Mouse (Mus musculus) lung, postnatal 14 days (tissue): ENCODE measurements around the gene Tbx4.

Experiments used
- DNase-seq: peaks from one replicate; pipeline ENCODE4 v3.0.0; 2021

The Tbx4 gene

DNA sequence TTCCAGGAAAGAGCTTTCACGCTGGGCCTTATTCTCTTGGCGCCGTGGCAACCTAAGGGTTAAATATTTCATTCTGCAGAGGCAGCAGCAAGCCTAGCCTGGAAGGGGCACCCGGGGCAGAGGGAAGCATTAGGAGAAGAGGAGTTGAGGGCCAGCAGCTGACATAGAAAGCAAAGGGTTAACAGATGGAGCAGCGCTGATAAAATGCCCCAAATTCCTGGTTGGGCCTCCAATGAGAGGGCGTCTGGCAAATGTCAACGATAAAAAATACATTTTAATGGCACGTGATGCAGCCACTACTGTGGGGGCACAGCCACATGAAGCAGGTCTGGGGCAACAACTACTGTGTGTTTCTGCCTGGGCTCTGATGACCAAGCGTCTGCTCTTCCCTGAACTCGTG is 23.9 kb downstream of the Tbx4 start:
- no peak for DNase-seq

DNA sequence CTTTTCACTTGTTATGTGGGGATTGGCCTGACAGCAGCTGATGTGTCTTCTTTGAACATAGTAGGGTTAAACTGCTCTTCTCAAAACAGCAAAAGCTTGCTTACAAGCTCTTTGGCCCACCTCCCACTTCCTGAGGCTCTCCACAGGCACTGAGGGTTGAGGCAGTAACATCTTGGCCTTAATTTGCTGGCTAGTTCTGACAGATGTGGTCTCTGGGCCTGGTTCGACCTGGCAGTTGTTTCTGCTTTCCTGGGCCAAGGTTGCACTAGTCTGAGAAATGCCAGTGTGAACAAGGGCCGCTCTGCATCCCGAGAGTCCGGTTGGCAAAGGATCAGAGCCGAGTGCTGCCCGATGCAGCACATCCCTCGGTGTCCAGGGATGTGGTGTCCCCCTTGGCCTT is 27.3 kb downstream of the Tbx4 start:
- no peak for DNase-seq

DNA sequence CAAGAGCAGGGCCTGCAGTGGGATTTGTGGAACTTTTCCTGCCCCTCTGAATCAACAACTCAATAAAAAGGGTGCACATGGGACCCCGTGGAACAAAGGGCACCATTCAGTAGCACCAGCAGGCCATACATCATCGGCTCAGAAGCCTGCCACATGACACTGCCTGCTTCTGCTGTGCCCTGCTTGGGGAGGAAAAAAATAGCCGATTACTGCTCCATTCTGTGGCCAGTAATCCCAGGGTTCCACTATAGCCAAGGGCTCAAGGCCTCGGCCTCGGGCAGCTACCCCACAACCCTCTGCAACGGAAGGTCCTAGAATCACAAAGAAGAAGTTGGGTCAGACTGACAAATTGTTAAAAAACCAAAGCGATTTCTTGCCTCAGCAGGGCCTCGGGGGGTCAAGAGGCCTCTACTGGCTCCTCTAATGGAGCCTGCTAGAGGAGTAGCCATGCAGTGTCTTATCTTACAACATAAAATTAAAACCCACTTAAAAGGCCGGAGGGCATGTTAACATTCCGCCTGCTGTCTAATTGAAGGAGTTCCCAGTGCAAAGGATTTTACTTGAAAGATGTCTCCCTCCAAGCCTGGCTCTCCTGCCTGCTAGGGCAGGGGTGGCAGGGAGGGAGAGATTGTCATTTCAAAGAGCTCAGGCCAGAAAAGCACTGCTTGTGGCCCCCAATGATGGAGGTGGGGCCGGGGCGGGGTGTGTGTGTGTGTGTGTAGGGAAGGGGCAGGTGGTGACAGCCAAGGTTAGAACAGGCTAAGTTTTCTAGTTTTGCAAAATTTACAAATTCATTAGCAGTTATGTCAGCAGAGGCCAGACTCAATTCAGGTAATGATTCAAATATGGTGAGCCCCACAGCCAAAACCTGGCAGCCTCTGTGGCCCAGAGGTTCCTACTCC is 31.1 kb downstream of the Tbx4 start:
- no peak for DNase-seq

DNA sequence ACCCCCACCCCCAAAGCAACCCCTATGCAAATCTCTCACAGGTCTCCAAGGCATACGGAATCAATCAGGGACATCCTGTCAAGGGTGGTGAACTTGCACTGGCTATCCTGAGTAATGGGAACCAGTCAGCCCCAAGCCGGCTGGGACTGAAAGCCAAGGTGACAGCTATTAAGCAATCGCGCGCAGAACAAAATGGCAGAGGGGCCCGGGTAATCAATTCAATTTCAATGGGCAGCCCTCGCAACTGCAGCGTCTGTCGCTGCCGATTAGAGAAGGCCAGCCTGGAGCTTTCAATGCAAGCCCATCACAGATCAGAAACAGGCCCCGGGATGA is 31.7 kb downstream of the Tbx4 start:
- DNase-seq = peak; percentile 49

DNA sequence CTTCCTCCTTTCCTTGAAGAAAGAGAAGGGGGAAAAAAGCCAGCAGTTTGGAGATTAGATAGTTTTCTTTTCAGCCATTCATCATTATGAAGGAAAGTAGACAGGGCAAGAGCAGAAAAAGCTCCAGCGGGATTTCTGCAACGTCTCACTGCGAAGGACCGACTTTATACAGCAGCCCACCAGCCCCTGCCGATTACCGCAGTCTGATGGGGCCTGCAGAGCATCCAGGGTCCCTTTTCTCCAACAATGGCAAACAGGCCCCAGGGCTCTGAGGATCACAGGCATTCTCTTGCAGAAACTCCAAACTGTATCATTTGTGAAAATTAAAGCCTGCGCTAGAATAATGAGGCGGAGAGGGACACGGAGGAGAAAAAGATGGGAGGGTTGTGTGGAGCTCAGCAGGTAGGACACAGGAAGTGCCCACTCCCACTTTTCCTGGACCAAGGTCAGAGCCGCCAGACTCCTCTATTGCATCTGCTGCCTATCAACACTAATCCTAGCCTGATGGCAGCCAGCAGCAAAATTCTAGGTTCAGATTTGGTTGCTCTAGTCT is 32.2 kb downstream of the Tbx4 start:
- no peak for DNase-seq

DNA sequence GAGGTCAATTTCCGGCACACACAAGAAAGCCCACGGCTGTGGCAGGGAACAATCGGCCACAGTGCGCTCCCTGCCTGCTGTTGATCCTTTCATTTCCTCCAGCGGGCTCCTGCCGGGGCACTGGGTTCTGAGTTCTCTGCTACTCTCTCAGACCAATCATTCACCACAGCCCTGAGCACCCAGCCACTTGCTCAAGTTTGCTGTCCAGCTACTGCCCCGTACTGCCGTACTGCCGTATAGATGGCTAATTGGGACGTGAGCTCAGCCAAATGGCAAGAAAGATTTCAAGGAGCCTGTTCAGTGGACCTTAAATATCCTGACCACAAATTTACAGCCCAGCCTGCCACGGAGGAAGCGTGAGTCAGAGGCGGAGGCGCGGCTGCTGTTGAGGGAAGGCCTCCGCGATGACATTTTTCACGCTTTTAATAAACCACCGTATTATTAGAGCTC is 39.1 kb downstream of the Tbx4 start:
- DNase-seq = peak; percentile 37

DNA sequence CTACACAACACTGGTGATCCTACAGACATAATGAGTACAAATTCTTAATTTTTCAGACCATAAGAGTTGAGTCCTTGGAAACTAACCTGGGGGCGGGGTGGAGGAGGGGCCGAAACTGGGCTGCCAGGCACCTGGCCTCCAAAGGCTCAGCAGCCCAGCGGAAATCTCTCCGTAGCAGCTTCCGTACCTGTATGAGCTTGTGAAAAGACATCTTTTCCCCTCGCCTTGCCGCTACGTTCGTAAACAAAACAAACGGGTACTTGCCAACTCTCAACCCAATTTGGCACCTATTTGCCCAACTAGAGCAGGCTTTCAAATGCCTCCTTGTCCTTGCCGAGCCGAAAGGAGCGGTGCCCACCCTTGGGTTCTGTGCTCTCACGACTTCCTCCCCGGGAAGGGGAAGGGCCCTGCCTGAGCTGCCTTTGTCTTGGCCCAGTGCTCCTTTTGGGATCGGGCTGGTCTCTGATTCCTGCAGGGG is 40.1 kb downstream of the Tbx4 start:
- DNase-seq = no peak

DNA sequence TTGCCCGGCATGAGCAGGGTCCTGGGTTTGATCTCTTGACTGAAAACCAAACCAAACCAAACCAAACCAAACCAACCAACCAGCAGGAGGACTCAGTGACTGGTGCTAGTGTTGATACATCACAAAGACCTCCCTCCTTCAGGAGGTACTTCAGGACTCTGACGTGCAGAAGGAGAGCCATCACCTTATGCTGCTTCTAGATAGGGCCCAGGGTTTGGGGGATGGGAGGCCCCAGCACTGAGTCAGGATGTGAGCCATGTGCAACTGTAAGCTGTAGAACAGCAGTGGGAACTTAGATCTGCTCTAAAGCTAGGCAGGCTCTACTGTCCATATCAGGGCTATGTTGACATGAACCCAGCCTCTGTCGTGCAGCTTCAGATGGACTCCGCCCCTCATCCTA is 41.9 kb downstream of the Tbx4 start:
- DNase-seq = no peak

DNA sequence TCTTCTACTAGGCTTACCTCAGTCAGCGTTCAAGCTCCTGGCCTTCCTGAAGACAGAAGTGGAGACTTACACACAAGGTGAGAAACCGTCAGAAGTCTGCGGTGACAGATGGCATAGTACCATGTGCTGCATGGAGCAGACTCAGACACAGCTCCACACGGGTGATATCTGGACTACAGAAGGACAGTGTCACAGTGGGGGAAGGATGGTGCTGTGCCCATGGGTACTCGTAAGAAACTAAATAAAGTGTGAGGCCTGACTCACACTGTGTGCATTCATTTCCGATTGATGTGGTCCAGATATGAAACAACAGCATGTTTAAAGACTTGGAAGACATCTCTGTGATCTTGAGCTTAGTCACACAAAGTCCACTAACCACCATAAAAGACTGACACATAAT is 43.4 kb downstream of the Tbx4 start:
- no peak for DNase-seq

DNA sequence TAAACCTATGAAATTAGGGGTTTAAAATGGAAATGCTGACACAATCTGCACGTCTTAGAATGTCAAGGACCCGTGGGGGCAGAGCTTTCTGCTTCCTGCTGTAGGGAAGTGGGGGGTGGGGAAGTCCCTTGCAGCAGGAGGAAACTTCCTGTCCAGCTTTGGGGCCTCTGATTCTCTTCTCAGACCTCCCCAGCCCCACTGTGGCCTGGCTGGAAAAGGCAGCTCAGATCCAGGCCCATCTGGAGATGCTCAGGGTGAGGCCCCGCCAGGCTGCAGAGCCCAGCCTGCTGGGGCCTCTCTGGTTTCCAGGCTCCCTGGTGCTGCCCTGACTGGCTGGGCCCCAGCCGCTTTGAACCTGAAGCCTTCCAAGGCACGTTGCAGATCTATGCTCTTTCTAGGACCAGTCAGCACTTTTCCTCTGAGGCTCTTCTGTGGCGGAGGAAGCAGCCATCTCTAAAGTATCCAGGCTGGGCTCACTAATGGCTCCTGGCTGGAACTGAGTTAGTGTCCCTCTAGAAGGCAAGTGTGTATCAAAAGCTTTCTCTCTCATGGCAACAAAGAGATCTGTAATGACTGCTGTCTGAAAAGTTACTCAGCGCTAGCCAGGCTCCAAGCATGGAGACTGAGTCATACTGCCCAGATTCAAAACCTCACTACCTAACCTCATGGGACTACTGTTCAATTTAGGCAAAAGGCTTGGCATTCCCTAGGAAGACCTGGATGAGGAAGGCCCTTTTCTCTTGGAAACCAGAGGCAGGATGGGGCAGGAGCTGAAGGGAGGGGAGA is 55.8 kb downstream of the Tbx4 start:
- DNase-seq = no peak

DNA sequence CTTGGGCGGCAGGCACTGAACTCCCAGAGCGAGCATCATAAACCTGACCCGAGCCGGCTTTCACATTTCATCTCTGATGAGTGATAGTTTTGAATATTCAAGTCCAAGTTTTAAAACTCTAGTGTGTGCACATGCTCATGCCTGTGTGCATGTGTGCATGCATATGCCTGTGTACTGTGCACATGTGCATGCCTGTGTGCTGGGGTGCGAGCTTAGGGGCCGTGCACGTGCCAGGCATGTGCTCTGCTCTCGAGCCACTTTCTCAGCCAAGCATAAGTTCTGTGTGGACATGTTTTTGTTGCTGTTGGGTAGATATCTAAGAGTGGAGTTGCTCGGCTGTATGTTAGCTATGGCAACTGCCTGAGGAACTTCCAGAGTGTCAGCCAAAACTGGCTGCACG is 62.5 kb downstream of the Tbx4 start:
- DNase-seq = no peak

DNA sequence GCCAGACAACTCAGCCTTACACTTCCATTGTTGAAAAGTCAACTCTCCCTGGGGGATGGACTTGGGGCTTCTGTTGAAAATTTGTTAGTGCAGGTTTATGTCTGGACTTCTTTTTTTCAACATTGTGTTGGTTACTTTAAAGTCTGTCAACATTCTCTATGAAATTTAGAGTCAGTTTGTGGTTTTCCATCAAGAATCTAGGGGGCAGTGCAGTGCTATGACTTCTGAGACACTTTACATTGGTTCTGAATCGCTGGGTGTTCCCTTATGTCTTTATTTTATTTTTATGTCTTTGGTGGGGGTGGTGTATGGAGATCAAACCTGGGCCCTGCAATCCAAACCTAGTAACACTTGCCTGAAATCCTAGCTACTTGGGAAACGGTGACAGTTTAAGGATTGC is 63.5 kb downstream of the Tbx4 start:
- DNase-seq = no peak

DNA sequence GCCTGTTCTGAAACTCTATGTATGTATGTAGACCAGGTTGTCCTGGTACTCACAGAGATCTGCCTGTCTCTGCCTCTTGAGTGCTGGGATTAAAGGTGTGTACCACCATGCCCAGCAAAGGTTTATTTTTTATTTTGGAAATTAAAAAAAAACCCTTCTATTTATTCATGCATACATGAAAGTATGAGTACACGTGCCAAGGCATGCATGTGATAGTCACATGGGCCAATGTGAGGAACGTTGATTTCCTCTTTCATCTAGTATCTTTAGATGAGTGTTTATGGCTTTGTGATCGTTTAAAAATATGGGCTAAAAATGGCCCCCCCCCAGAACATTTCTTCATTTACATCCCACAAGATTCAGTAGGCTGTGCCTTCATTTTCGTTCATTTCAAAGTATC is 66.3 kb downstream of the Tbx4 start:
- DNase-seq = no peak

DNA sequence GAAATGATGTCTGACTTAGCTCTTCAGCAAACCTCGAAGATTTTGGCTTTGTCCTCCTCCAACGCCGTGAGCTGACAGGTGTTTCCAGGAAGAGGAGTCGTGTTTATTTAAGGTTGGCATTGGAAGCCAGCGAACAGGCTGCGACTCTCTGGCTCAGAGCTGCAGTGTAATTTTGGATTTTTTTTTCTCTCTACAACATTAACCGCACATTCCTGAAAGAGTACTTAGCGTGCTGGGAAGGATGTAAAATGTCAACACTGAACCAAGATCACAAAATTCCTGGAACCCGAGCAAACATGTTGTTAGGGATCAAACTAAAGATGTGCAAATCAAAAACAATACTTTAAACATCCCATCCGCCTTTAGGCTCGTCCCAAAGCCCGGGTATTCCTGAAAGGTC is 69.4 kb downstream of the Tbx4 start:
- no peak for DNase-seq

DNA sequence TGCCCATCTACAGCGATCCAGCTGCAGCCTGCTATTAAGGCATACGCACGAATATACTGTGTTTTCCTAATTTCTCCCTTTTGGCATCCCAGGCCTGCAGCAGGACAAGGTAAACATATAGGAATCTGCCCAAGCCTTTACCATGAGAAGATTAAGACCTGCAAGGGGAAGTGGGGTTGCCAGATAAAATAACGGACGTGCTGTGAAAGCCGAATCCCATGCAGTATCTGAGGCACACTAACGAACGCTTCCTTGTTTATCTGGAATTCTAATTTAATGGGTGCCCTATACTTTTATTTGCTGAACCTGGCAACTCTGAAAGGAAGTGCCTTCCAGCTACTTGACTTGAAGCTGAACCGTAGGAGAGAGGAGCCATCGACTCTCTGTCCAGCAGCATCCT is 70.2 kb downstream of the Tbx4 start:
- no peak for DNase-seq

DNA sequence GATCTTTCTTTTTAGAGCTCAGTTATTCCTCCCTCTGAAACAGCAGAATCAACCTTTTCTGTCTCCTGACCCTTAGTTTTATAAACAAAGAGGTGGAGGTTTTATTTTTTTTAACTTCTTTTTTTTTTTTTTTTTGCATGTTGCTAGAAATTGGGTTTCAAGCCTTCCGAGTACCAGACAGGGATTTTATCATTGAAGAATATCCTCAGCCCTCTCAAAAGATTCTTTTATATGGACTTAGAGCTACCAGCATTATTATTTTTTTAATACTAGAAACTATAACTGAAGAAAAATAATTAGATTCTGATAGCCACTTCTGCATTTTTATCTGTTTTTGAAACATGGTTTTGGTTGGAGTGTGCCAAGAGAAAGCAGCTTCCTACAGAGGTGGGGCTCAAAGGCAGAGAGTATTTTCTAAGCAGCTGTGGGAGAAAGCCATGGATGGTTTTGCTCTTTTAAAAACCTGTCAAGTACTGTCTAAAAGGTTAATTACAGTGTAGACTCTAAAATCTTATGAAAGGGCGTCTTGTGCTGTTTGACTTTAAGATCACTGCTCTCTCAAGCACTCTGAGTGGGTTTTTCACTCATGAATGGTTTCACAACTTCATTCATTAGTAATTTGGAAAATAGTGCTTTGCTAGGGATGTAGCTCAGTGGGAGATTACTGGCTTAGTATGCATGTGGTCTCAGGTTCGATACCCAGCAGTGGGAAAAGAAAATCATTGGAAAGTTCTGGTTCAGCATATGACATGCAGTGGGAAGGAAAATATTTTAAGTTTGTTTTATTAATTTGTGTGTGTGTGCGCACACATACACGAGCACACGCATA is 70.9 kb downstream of the Tbx4 start:
- no peak for DNase-seq

DNA sequence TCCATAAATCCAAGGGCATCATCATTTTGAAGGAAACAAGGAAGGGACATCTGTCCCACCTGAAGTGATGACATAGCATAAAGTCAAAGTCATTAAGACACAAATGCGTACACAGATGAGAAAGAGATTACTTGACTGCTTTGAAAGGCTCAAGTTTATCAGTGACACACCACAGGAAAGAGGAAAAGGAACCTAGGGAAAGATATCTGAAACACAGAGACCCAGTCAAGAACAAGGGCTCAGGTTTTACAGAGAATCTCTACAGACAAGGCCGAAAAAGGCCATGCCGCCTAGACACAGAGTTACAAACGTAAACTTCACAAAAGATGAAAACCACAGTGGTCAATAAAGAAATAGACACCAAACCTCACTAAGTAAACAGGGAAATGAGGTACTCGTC is 73.6 kb downstream of the Tbx4 start:
- DNase-seq = no peak

DNA sequence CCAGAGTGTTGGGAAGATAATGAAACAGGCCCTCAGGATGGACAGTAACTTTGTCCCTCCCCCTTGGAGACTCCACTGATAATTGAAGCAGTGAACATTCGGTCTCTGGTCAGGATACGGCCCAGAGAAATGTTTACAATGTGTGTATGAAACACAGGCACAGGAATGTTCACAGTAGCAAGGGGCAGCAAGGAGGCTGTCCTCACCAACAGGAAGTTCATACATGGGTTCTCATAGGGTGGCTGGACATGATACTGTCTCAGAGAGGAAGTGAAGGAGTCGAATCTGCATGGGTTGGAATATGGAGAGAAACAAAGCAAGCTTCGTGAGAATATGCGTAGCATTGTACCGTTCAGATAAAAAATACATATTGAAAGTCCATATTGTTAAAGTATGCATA is 74.1 kb downstream of the Tbx4 start:
- no peak for DNase-seq

DNA sequence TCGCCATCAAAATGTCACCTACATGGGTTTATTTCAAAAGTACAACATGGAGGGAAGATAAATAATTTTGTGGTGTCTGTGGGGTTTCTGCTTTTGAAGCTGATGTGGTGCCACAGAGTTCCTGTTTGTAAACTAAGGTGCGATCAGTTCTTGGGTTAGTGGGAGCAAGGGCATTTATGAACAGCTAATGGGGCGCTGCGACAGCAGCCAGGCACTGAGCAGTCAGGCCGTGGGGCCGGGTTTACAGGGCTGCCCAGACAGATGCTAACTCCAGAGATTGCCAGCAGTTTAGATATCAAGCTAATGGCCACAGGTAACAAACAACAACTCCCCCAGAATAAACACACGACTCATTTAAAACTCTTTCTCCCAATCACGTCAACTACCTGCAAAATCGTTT is 75.3 kb downstream of the Tbx4 start:
- no peak for DNase-seq
